Comparison of ENCODE assay signal across 13 mouse cellular contexts in the genomic region with DNA sequence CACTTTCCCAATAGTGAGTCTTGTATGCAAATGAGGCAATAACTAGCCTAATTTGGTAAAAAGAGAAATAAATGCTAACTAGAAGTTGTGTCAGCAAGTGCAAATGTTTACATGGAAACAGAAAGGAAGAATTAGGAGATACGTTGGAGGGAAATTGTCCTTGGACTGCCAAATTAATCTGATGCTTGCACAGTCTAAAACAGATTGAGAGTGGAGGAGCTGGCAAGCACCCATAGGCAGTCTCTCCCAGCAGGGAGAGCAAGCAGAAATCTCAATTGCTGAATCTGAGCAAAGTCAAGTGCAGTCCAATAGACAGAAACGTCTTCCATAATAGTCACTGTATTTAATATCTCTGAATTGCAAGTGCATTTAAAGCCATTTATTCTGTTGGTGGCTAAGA.
DNase-seq lines count a peak whose midpoint lies in the region; ATAC-seq and TF ChIP-seq lines count a peak whose summit lies in the region.
"Had no signal": no experiment of that assay in that cellular context is flagged by ENCODE, and none has a peak within 500 bp of the region (broad histone marks: within the 10 kb centered on the region; RNA-seq: fewer than 3 reads in every experiment).

No protein-coding gene starts in this region.

- DNase-seq in cerebellum, postnatal 14 days = peak; percentile 63 to 71
- no peak for DNase-seq in cerebellum, adult 2 months
- DNase-seq in right cerebral cortex, adult 18-20 months = peak; percentile 15
- no peak for DNase-seq in right cerebral cortex, postnatal 25 days
- DNase-seq in thymus, postnatal 4 days = no peak
- DNase-seq in urinary bladder, postnatal 25 days (ENCODE audit: low spot score) = no peak
- no peak for DNase-seq in adrenal gland, postnatal 25 days
- DNase-seq: gastrocnemius, postnatal 36 days; kidney, postnatal 36 days; lung, adult 2 months had no signal

- no peak overlapping the region for H3K4me2 ChIP-seq in midbrain, embryonic 15.5 days
- H3K4me2 ChIP-seq: heart, embryonic 15.5 days; limb, embryonic 13.5 days had no signal

- WGBS in cerebellum, adult 2 months = 3% methylated on average over 2 of the region's 2 CpGs
- 62% methylated on average over 2 of the region's 2 CpGs for WGBS in midbrain, embryonic 15.5 days

- H3K9me3 ChIP-seq in midbrain, embryonic 15.5 days = no peaks in the 10 kb centered on the region
- H3K9me3 ChIP-seq: heart, embryonic 15.5 days; limb, embryonic 13.5 days had no signal

- no peaks in the 10 kb centered on the region for H3K4me1 ChIP-seq in cerebellum, adult 2 months (ENCODE audit: control insufficient read depth, insufficient read depth, low read length)
- H3K4me1 ChIP-seq in midbrain, embryonic 15.5 days = no peaks in the 10 kb centered on the region
- H3K4me1 ChIP-seq: heart, embryonic 15.5 days; limb, embryonic 13.5 days had no signal

- H3K9ac ChIP-seq in midbrain, embryonic 15.5 days = no peak overlapping the region
- H3K9ac ChIP-seq: heart, embryonic 15.5 days; limb, embryonic 13.5 days had no signal

- ATAC-seq in midbrain, embryonic 15.5 days (replicated peaks) = peak; percentile 67; the same call in 1 of the 2 replicates

- peaks cover 1% of the 10 kb centered on the region; the same call in 1 of the 2 replicates for H3K27me3 ChIP-seq in cerebellum, adult 2 months (ENCODE audit: control insufficient read depth, insufficient read depth, low read length)
- H3K27me3 ChIP-seq in midbrain, embryonic 15.5 days (replicated peaks) = no peaks in the 10 kb centered on the region
- H3K27me3 ChIP-seq: heart, embryonic 15.5 days; limb, embryonic 13.5 days had no signal

- no peak for TF ChIP-seq POLR2A in cerebellum, adult 2 months (IDR thresholded peaks at IDR 0.05; ENCODE audit: borderline replicate concordance, insufficient read depth, low read length)

- H3K27ac ChIP-seq in cerebellum, adult 2 months (ENCODE audit: insufficient read depth, low read length) = no peak overlapping the region
- H3K27ac ChIP-seq in midbrain, embryonic 15.5 days = no peak overlapping the region
- H3K27ac ChIP-seq: heart, embryonic 15.5 days; limb, embryonic 13.5 days had no signal

- no peak for TF ChIP-seq CTCF in cerebellum, adult 2 months (IDR thresholded peaks at IDR 0.05; ENCODE audit: borderline replicate concordance, insufficient read depth, low read depth, low read length)

- no peaks in the 10 kb centered on the region for H3K36me3 ChIP-seq in midbrain, embryonic 15.5 days (replicated peaks)
- H3K36me3 ChIP-seq: heart, embryonic 15.5 days; limb, embryonic 13.5 days had no signal

- H3K4me3 ChIP-seq in cerebellum, adult 2 months (replicated peaks; ENCODE audit: insufficient read depth, low read depth, low read length) = no peak overlapping the region
- H3K4me3 ChIP-seq in midbrain, embryonic 15.5 days = no peak overlapping the region
- H3K4me3 ChIP-seq: heart, embryonic 15.5 days; limb, embryonic 13.5 days had no signal

Comparison
In these comparisons a context has a peak if more than half of its experiments do, and no peak if none do; other contexts are left out.
1. DNase-seq: peak in cerebellum, postnatal 14 days (2 of 2) and right cerebral cortex, adult 18-20 months (single experiment); none in cerebellum, adult 2 months (0 of 2), right cerebral cortex, postnatal 25 days (single experiment), thymus, postnatal 4 days (single experiment), urinary bladder, postnatal 25 days (single experiment) and adrenal gland, postnatal 25 days (single experiment).